Mouse (Mus musculus): Measurements from ENCODE around the gene Kcne1.

DNA sequence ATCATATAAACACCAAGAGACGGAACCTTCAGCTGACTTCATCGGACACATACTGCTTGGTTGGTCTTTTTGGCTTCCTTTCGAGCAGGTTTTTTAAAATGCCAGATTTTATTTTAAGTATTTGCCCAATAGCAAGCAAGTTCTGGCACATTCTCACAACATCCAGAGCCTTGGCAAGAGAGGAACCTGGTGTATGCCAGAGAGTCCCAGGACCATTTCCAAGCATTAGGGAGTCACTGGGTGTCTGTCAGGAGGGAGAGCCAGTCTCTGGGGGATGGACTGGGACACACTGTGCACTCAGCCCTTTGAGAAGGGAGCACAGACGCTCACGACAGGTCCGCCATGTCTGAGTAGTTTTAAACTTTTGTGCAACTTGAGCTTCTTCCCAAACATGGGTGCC lies 17.7 kb upstream of the Kcne1 start:
- no peak for TF ChIP-seq HCFC1 (IDR thresholded peaks at IDR 0.05; ENCODE audit: borderline replicate concordance, insufficient read depth, low read length)
- no peak for TF ChIP-seq ZC3H11A (IDR thresholded peaks at IDR 0.05; ENCODE audit: borderline replicate concordance, low read depth, low read length)

All from ES-E14 (cell line).